Mouse (Mus musculus) kidney, embryonic 15.5 days (tissue): ENCODE measurements around the gene Btbd19. TPM values are rescaled to one million over a fixed set of nuclear protein-coding genes. Genes with fewer than 3 reads are reported as not detected.

Experiments used
- ATAC-seq: fragments of 200-750 bp; cut with Nextera tagmentation; replicated peaks from 2 replicates; pipeline ENCODE4 v1.8.0; 2017; ENCODE audit warnings: moderate TSS enrichment; ENCODE audit not compliant: low FRiP score
- H3K27ac ChIP-seq: fragments of 300-500 bp; sonication (generic); 2 replicates; pipeline ENCODE4 v1.5.1; 2015; ENCODE audit warnings: mild to moderate bottlenecking, inconsistent platforms
- H3K27me3 ChIP-seq: fragments of 300-500 bp; sonication (generic); 2 replicates; pipeline ENCODE4 v1.6.1; 2015; ENCODE audit warnings: inconsistent platforms
- H3K36me3 ChIP-seq: fragments of 300-500 bp; sonication (generic); 2 replicates; pipeline ENCODE4 v1.6.1; 2015; ENCODE audit warnings: inconsistent platforms
- H3K4me1 ChIP-seq: fragments of 300-500 bp; sonication (generic); 2 replicates; pipeline ENCODE4 v1.6.1; 2015; ENCODE audit warnings: inconsistent platforms
- H3K4me2 ChIP-seq: fragments of 300-500 bp; sonication (generic); 2 replicates; pipeline ENCODE4 v1.6.1; 2015; ENCODE audit warnings: moderate library complexity, mild to moderate bottlenecking, inconsistent platforms
- H3K4me3 ChIP-seq: fragments of 300-500 bp; sonication (generic); replicated peaks from 2 replicates; pipeline ENCODE4 v1.5.1; 2015; ENCODE audit warnings: mild to moderate bottlenecking, inconsistent platforms
- H3K9ac ChIP-seq: fragments of 300-500 bp; sonication (generic); 2 replicates; pipeline ENCODE4 v1.6.1; 2015; ENCODE audit warnings: mild to moderate bottlenecking, inconsistent platforms
- H3K9me3 ChIP-seq: fragments of 300-500 bp; sonication (generic); replicated peaks from 2 replicates; pipeline ENCODE4 v1.6.1; 2016; ENCODE audit warnings: inconsistent platforms
- WGBS: fragments of 180-500 bp; shearing (Covaris S2); methylation state at CpG from one replicate; pipeline ENCODE4 v1.1.7; 2015; ENCODE audit warnings: mixed read lengths; 5-methylcytosine and 5-hydroxymethylcytosine counted together
- polyA plus RNA-seq: library from polyadenylated mRNA; unstranded; fragments of >200 nt; fragmentation: Nextera tagmentation; extraction: Ambion mirVana; gene quantifications from 2 replicates; pipeline ENCODE4 v1.2.1, GENCODE M21; 2015

Btbd19 gene
- polyA plus RNA-seq, 1 experiment from 2014 or later, result 6.6 TPM

GRCm38 (mm10) chr4:117123546-117124217, 1.8 kb downstream of the Btbd19 start:
- Histone ChIP-seq H3K4me2 (no peak overlapping the region), H3K27ac (no peak overlapping the region), H3K27me3 (no peaks in the 10 kb centered on the region), H3K36me3 (peaks cover 9% of the 10 kb centered on the region; the same call in 1 of the 2 replicates), H3K9me3 (no peaks in the 10 kb centered on the region), H3K4me3 (no peak overlapping the region), H3K9ac (no peak overlapping the region), H3K4me1 (peaks cover 33% of the 10 kb centered on the region)
- WGBS, result 78% methylated on average over 8 of the region's 9 CpGs
- no peak for ATAC-seq

- H3K27me3 ChIP-seq, result no peaks in the 10 kb centered on the region
- no peaks in the 10 kb centered on the region for H3K36me3 ChIP-seq
- H3K4me3 ChIP-seq, result no peak overlapping the region
- H3K9me3 ChIP-seq, result no peaks in the 10 kb centered on the region
- no peak for ATAC-seq
- H3K27ac ChIP-seq, result no peak overlapping the region
- H3K9ac ChIP-seq, result no peak overlapping the region
- H3K4me2 ChIP-seq, result no peak overlapping the region
- peaks cover 33% of the 10 kb centered on the region for H3K4me1 ChIP-seq
- WGBS, result 85% methylated on average over 4 of the region's 4 CpGs
Measured at GRCm38 (mm10) chr4:117122209-117122608, 3.3 kb downstream of the Btbd19 start.

- Histone ChIP-seq H3K4me3 (peak overlapping the region; percentile 73), H3K27ac (peak overlapping the region; percentile 90), H3K4me1 (peaks cover 23% of the 10 kb centered on the region), H3K9ac (peak overlapping the region; percentile 63), H3K36me3 (no peaks in the 10 kb centered on the region), H3K9me3 (no peaks in the 10 kb centered on the region), H3K4me2 (peak overlapping the region; percentile 93), H3K27me3 (no peaks in the 10 kb centered on the region)
- WGBS, result under 1% methylated on average over 69 of the region's 69 CpGs
- peak; percentile 95 for ATAC-seq
Measured at GRCm38 (mm10) chr4:117120445-117121414, 4.8 kb downstream of the Btbd19 start.

GRCm38 (mm10) chr4:117120052-117120444, 5.5 kb downstream of the Btbd19 start:
- Histone ChIP-seq H3K4me2 (peak overlapping the region; percentile 93), H3K9me3 (no peaks in the 10 kb centered on the region), H3K4me3 (peak overlapping the region; percentile 73), H3K27ac (peak overlapping the region; percentile 90), H3K27me3 (no peaks in the 10 kb centered on the region), H3K4me1 (peaks cover 16% of the 10 kb centered on the region), H3K9ac (peak overlapping the region; percentile 63), H3K36me3 (0 out of 2 replicates have a peak, but pooled peaks cover 4% of the 10 kb centered on the region)
- WGBS, result 8% methylated on average over 10 of the region's 10 CpGs
- ATAC-seq, result peak; percentile 1; the same call in 1 of the 2 replicates

- H3K9me3 ChIP-seq, result no peaks in the 10 kb centered on the region
- H3K4me1 ChIP-seq, result peaks cover 12% of the 10 kb centered on the region
- peak overlapping the region; percentile 90 for H3K27ac ChIP-seq
- peaks cover 6% of the 10 kb centered on the region; the same call in 1 of the 2 replicates for H3K36me3 ChIP-seq
- H3K4me3 ChIP-seq, result peak overlapping the region; percentile 73
- 80% methylated on average over 5 of the region's 5 CpGs for WGBS
- no peaks in the 10 kb centered on the region for H3K27me3 ChIP-seq
- peak overlapping the region; percentile 93 for H3K4me2 ChIP-seq
- no peak for ATAC-seq
- peak overlapping the region; percentile 63 for H3K9ac ChIP-seq
Measured at GRCm38 (mm10) chr4:117119636-117120035, 5.9 kb downstream of the Btbd19 start.

GRCm38 (mm10) chr4:117117931-117118330, 7.6 kb downstream of the Btbd19 start:
- 92% methylated on average over 7 of the region's 7 CpGs for WGBS
- H3K9ac ChIP-seq, result no peak overlapping the region
- ATAC-seq, result no peak
- no peak overlapping the region for H3K27ac ChIP-seq
- no peaks in the 10 kb centered on the region for H3K27me3 ChIP-seq
- no peak overlapping the region for H3K4me3 ChIP-seq
- H3K4me1 ChIP-seq, result peaks cover 7% of the 10 kb centered on the region; the same call in 1 of the 2 replicates
- no peaks in the 10 kb centered on the region for H3K9me3 ChIP-seq
- no peak overlapping the region for H3K4me2 ChIP-seq
- peaks cover 23% of the 10 kb centered on the region for H3K36me3 ChIP-seq

- no peak overlapping the region for H3K4me3 ChIP-seq
- no peaks in the 10 kb centered on the region for H3K27me3 ChIP-seq
- ATAC-seq, result no peak
- no peaks in the 10 kb centered on the region for H3K4me1 ChIP-seq
- H3K36me3 ChIP-seq, result peaks cover 43% of the 10 kb centered on the region
- H3K27ac ChIP-seq, result no peak overlapping the region
- no peaks in the 10 kb centered on the region for H3K9me3 ChIP-seq
- H3K4me2 ChIP-seq, result no peak overlapping the region
- no peak overlapping the region for H3K9ac ChIP-seq
- 85% methylated on average over 5 of the region's 5 CpGs for WGBS
Measured at GRCm38 (mm10) chr4:117115592-117115991, 9.9 kb downstream of the Btbd19 start.

- peaks cover 66% of the 10 kb centered on the region for H3K36me3 ChIP-seq
Measured at GRCm38 (mm10) chr4:117113237-117113636, 12.3 kb downstream of the Btbd19 start.

GRCm38 (mm10) chr4:117110985-117111384, 14.5 kb downstream of the Btbd19 start:
- ATAC-seq, result no peak
- Histone ChIP-seq H3K27ac (no peak overlapping the region), H3K36me3 (peaks cover 70% of the 10 kb centered on the region), H3K9me3 (no peaks in the 10 kb centered on the region), H3K9ac (no peak overlapping the region), H3K27me3 (no peaks in the 10 kb centered on the region), H3K4me2 (no peak overlapping the region), H3K4me3 (no peak overlapping the region), H3K4me1 (peaks cover under 1% of the 10 kb centered on the region; the same call in 1 of the 2 replicates)
- 93% methylated on average over 11 of the region's 11 CpGs for WGBS

More at GRCm38 (mm10) chr4:117113237-117113636, 12.3 kb downstream of the Btbd19 start:
- Histone ChIP-seq H3K9me3 (no peaks in the 10 kb centered on the region), H3K27ac (no peak overlapping the region), H3K4me2 (no peak overlapping the region), H3K27me3 (no peaks in the 10 kb centered on the region), H3K4me1 (no peaks in the 10 kb centered on the region), H3K9ac (no peak overlapping the region), H3K4me3 (no peak overlapping the region)
- 94% methylated on average over 1 of the region's 1 CpGs for WGBS
- ATAC-seq, result no peak

GRCm38 (mm10) chr4:117110249-117110648, 15.3 kb downstream of the Btbd19 start:
- no peaks in the 10 kb centered on the region for H3K9me3 ChIP-seq
- peaks cover 8% of the 10 kb centered on the region for H3K4me1 ChIP-seq
- H3K36me3 ChIP-seq, result peaks cover 74% of the 10 kb centered on the region
- 90% methylated on average over 13 of the region's 13 CpGs for WGBS
- H3K4me2 ChIP-seq, result no peak overlapping the region
- H3K27me3 ChIP-seq, result no peaks in the 10 kb centered on the region
- no peak overlapping the region for H3K4me3 ChIP-seq
- H3K9ac ChIP-seq, result no peak overlapping the region
- ATAC-seq, result no peak
- H3K27ac ChIP-seq, result no peak overlapping the region

- no peak overlapping the region for H3K4me2 ChIP-seq
- H3K27me3 ChIP-seq, result no peaks in the 10 kb centered on the region
- no peaks in the 10 kb centered on the region for H3K9me3 ChIP-seq
- peaks cover 17% of the 10 kb centered on the region for H3K4me1 ChIP-seq
- no peak overlapping the region for H3K4me3 ChIP-seq
- no peak overlapping the region for H3K27ac ChIP-seq
- 92% methylated on average over 25 of the region's 25 CpGs for WGBS
- H3K36me3 ChIP-seq, result peaks cover 70% of the 10 kb centered on the region
- no peak overlapping the region for H3K9ac ChIP-seq
- ATAC-seq, result no peak
Measured at GRCm38 (mm10) chr4:117109330-117109729, 16.2 kb downstream of the Btbd19 start.

GRCm38 (mm10) chr4:117108524-117108849, 17.0 kb downstream of the Btbd19 start:
- H3K36me3 ChIP-seq, result peaks cover 61% of the 10 kb centered on the region
- H3K4me1 ChIP-seq, result peaks cover 21% of the 10 kb centered on the region
- WGBS, result 96% methylated on average over 6 of the region's 6 CpGs
- no peak overlapping the region for H3K4me2 ChIP-seq
- no peaks in the 10 kb centered on the region for H3K9me3 ChIP-seq
- no peak overlapping the region for H3K27ac ChIP-seq
- H3K27me3 ChIP-seq, result no peaks in the 10 kb centered on the region
- no peak overlapping the region for H3K9ac ChIP-seq
- H3K4me3 ChIP-seq, result no peak overlapping the region
- ATAC-seq, result no peak
